8 mouse cellular contexts compared by ENCODE assay signal in the genomic region with DNA sequence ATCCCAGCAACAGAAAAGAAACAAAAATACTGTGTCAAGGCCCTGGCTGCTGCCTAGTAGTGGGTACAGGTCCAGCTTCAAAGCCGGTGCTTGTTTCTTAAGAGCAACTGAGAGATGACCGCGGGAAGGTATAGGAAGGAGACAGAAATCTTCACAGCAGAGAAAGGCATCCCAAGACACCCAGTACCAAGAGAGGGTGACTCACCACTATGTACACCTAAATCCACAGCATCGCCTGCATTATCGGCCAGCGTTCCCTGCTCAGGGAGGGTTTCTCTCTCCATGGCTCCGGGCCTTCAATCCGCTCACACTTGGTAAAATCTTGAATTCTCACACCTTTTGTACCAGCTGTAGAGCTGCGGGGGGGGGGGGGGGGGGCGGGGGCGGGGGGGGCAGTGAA. TPM values are rescaled to one million over a fixed set of nuclear protein-coding genes. Genes with fewer than 3 reads are reported as not detected.
DNase-seq lines count a peak whose midpoint lies in the region; ATAC-seq and TF ChIP-seq lines count a peak whose summit lies in the region.

A gene (minus strand): TSS at position 298 of the 400 bp plus-strand sequence.

- 92% methylated on average over 8 of the region's 11 CpGs for WGBS in forebrain, embryonic 12.5 days
- 78% methylated on average over 8 of the region's 11 CpGs for WGBS in limb, embryonic 13.5 days
- 74% methylated on average over 11 of the region's 11 CpGs for WGBS in small intestine, adult 2 months

- no peak within 1 kb of the TSS for H3K27ac ChIP-seq in forebrain, embryonic 12.5 days
- H3K27ac ChIP-seq in limb, embryonic 13.5 days, result no peak within 1 kb of the TSS; the same call in 1 of the 2 replicates
- peak within 1 kb of the TSS; percentile 57; the same call in 1 of the 2 replicates for H3K27ac ChIP-seq in small intestine, adult 2 months (ENCODE audit: insufficient read depth, low read depth, low read length)

- no peak for ATAC-seq in G1E (ENCODE audit: extremely low read depth, insufficient number of reproducible peaks, low FRiP score, poor library complexity, severe bottlenecking)
- no peak for ATAC-seq in forebrain, embryonic 12.5 days (ENCODE audit: low FRiP score)
- no peak for ATAC-seq in limb, embryonic 13.5 days (ENCODE audit: low FRiP score, low read depth)

- H3K36me3 ChIP-seq in C2C12 (ENCODE audit: control insufficient read depth, insufficient read depth), result no peaks in the 10 kb centered on the region
- H3K36me3 ChIP-seq in G1E (replicated peaks), result no peaks in the 10 kb centered on the region
- no peaks in the 10 kb centered on the region for H3K36me3 ChIP-seq in forebrain, embryonic 12.5 days (replicated peaks)
- no peaks in the 10 kb centered on the region for H3K36me3 ChIP-seq in limb, embryonic 13.5 days
- H3K36me3 ChIP-seq in small intestine, adult 2 months (ENCODE audit: control insufficient read depth, insufficient read depth, low read length), result no peaks in the 10 kb centered on the region

- DNase-seq in G1E (ENCODE audit: low spot score), result no peak
- no peak for DNase-seq in heart, postnatal 36 days
- DNase-seq in cerebellum, adult 11 months, result no peak
- DNase-seq in urinary bladder, postnatal 10 days (ENCODE audit: low spot score), result no peak

- no peak within 1 kb of the TSS for H3ac ChIP-seq in C2C12 (ENCODE audit: control insufficient read depth, insufficient read length, low read depth)

- H3K27me3 ChIP-seq in C2C12 (ENCODE audit: control insufficient read depth, insufficient read depth, insufficient read length) (no peaks in the 10 kb centered on the region), G1E (ENCODE audit: insufficient read depth, low read length) (no peaks in the 10 kb centered on the region)
- 0 out of 2 replicates have a peak, but pooled peaks cover 4% of the 10 kb centered on the region for H3K27me3 ChIP-seq in forebrain, embryonic 12.5 days
- no peaks in the 10 kb centered on the region for H3K27me3 ChIP-seq in limb, embryonic 13.5 days
- no peaks in the 10 kb centered on the region for H3K27me3 ChIP-seq in small intestine, adult 2 months (ENCODE audit: control insufficient read depth, insufficient read depth, low read length)

- H3K4me1 ChIP-seq in G1E (ENCODE audit: insufficient read depth, low read depth, low read length), result no peaks in the 10 kb centered on the region
- peaks cover 18% of the 10 kb centered on the region for H3K4me1 ChIP-seq in forebrain, embryonic 12.5 days
- H3K4me1 ChIP-seq in limb, embryonic 13.5 days, result peaks cover 32% of the 10 kb centered on the region
- peaks cover 22% of the 10 kb centered on the region for H3K4me1 ChIP-seq in small intestine, adult 2 months (ENCODE audit: control insufficient read depth, insufficient read depth, insufficient read length, low read length)

- H3K4me2 ChIP-seq in forebrain, embryonic 12.5 days, result no peak within 1 kb of the TSS
- H3K4me2 ChIP-seq in limb, embryonic 13.5 days (replicated peaks), result no peak within 1 kb of the TSS

- intact Hi-C loops in heart, postnatal 36 days (cut with DNase I), result no loop called here

- no peak for TF ChIP-seq POLR2A in small intestine, adult 2 months (IDR thresholded peaks at IDR 0.05; ENCODE audit: low read depth, low read length)

- TF ChIP-seq CTCF in C2C12 (IDR thresholded peaks at IDR 0.05; ENCODE audit: control insufficient read depth, insufficient read depth, insufficient read length), result no peak
- TF ChIP-seq CTCF in G1E (IDR thresholded peaks at IDR 0.05; ENCODE audit: low read depth, low read length), result no peak
- no peak for TF ChIP-seq CTCF in small intestine, adult 2 months (IDR thresholded peaks at IDR 0.05; ENCODE audit: extremely low read depth, insufficient read length, insufficient replicate concordance, low read depth, low read length)

- no peak within 1 kb of the TSS for H3K9ac ChIP-seq in forebrain, embryonic 12.5 days
- H3K9ac ChIP-seq in limb, embryonic 13.5 days, result no peak within 1 kb of the TSS

- no peaks in the 10 kb centered on the region for H3K79me2 ChIP-seq in C2C12 (ENCODE audit: control insufficient read depth, insufficient read depth)

- no peak within 1 kb of the TSS for H3K4me3 ChIP-seq in C2C12 (ENCODE audit: insufficient read depth, poor library complexity, severe bottlenecking)
- H3K4me3 ChIP-seq in G1E (ENCODE audit: low read depth, low read length), result no peak within 1 kb of the TSS
- H3K4me3 ChIP-seq in forebrain, embryonic 12.5 days (replicated peaks), result no peak within 1 kb of the TSS
- H3K4me3 ChIP-seq in limb, embryonic 13.5 days, result no peak within 1 kb of the TSS
- H3K4me3 ChIP-seq in small intestine, adult 2 months (ENCODE audit: low read depth, low read length), result no peak within 1 kb of the TSS

- no peaks in the 10 kb centered on the region for H3K9me3 ChIP-seq in G1E (replicated peaks)
- no peaks in the 10 kb centered on the region for H3K9me3 ChIP-seq in forebrain, embryonic 12.5 days
- no peaks in the 10 kb centered on the region for H3K9me3 ChIP-seq in limb, embryonic 13.5 days

- H3K79me3 ChIP-seq in C2C12 (ENCODE audit: low read depth), result no peaks in the 10 kb centered on the region

TF ChIP-seq in C2C12, 6 proteins besides CTCF, POLR2A, EP300 and RAD21:
- TF ChIP-seq CEBPB (IDR thresholded peaks at IDR 0.05; ENCODE audit: low read depth) (no peak), MYOG (IDR thresholded peaks at IDR 0.05; ENCODE audit: control insufficient read depth, extremely low read depth, insufficient read length) (no peak), USF1 (IDR thresholded peaks at IDR 0.05; ENCODE audit: low read depth) (no peak)

RNA-seq across cellular contexts. Expression of the gene that starts here (rescaled TPM):
- polyA plus RNA-seq in C2C12 (2012; fragmentation: generic; extraction: Trizol) (54.3 TPM), G1E (2012) (103 and 120 TPM in 2 replicates)
- total RNA-seq in G1E (2014; fragmentation: Nextera tagmentation) (75.3 and 77.9 TPM in 2 replicates), G1E (2017) (149 and 167 TPM in 2 replicates)
- 172 and 182 TPM in 2 replicates for polyA plus RNA-seq in forebrain, embryonic 12.5 days (2016; fragmentation: Nextera tagmentation; extraction: Ambion mirVana)
- 10 to 100 TPM; 44.5 to 47.6 TPM for total RNA-seq in heart, postnatal 36 days (2021)
- 163 and 167 TPM in 2 replicates for polyA plus RNA-seq in limb, embryonic 13.5 days (2015; fragmentation: Nextera tagmentation; extraction: Ambion mirVana)
- 39.9 and 62.9 TPM in 2 replicates for polyA plus RNA-seq in small intestine, adult 2 months (2012; rRNA removed)
